In genomic region chr8:120230715-120231614, GRCm38 (mm10) we compare ENCODE assay signal across 9 mouse cellular contexts. TPM values are rescaled to one million over a fixed set of nuclear protein-coding genes. Genes with fewer than 3 reads are reported as not detected.
DNase-seq lines count a peak whose midpoint lies in the region; ATAC-seq and TF ChIP-seq lines count a peak whose summit lies in the region.
"Had no signal": no experiment of that assay in that cellular context is flagged by ENCODE, and none has a peak within 500 bp of the region (broad histone marks: within the 10 kb centered on the region; RNA-seq: fewer than 3 reads in every experiment).

No protein-coding gene starts in this region.

- no peak for DNase-seq in lung, adult 2 months
- no peak for DNase-seq in lung, postnatal 14 days
- peak; percentile 54 to 75 for DNase-seq in kidney, postnatal 25 days
- peak; percentile 52 for DNase-seq in neural tube, embryonic 10.5 days (ENCODE audit: extremely low spot score, low spot score)
- DNase-seq in cerebellum, adult 8-10 months: no peak
- DNase-seq in left cerebral cortex, adult 9 months (ENCODE audit: low spot score in 2 of 2): no peak
- no peak for DNase-seq in urinary bladder, postnatal 36 days (ENCODE audit: low spot score in 2 of 2)

- no peaks in the 10 kb centered on the region for H3K36me3 ChIP-seq in heart, embryonic 15.5 days
- H3K36me3 ChIP-seq: G1E had no signal

- peaks cover 16% of the 10 kb centered on the region for H3K4me1 ChIP-seq in lung, adult 2 months (ENCODE audit: control insufficient read depth, insufficient read depth, low read length)
- peaks cover 72% of the 10 kb centered on the region for H3K4me1 ChIP-seq in heart, embryonic 15.5 days (replicated peaks)

- 41% methylated on average over 18 of the region's 18 CpGs for WGBS in lung, adult 2 months
- 53% methylated on average over 18 of the region's 18 CpGs for WGBS in heart, embryonic 15.5 days

- H3K27ac ChIP-seq in heart, embryonic 15.5 days: no peak overlapping the region

- H3K9me3 ChIP-seq in heart, embryonic 15.5 days (replicated peaks): no peaks in the 10 kb centered on the region

- no peak for TF ChIP-seq CTCF in lung, adult 2 months (IDR thresholded peaks at IDR 0.05; ENCODE audit: insufficient read depth, low read length)

- H3K27me3 ChIP-seq in heart, embryonic 15.5 days: peaks cover 30% of the 10 kb centered on the region

- no peak for ATAC-seq in heart, embryonic 15.5 days (replicated peaks; ENCODE audit: insufficient number of reproducible peaks, insufficient read depth, low FRiP score, low read depth)

- no peak for TF ChIP-seq POLR2A in lung, adult 2 months (IDR thresholded peaks at IDR 0.05; ENCODE audit: borderline replicate concordance, extremely low read depth, low read depth, low read length)

- H3K4me2 ChIP-seq in heart, embryonic 15.5 days: peak overlapping the region; percentile 99

- H3K4me3 ChIP-seq in lung, adult 2 months (replicated peaks; ENCODE audit: extremely low read depth, low read depth, low read length): peak overlapping the region; percentile 12
- H3K4me3 ChIP-seq in heart, embryonic 15.5 days: peak overlapping the region; percentile 54

- 0 out of 2 replicates have a peak overlapping the region, but pooled peaks have one; percentile 18 for H3K9ac ChIP-seq in heart, embryonic 15.5 days

RNA-seq across cellular contexts. Expression of gene Gse1, which starts 2.7 kb away (rescaled TPM):
- polyA plus RNA-seq in lung, adult 2 months (2012; rRNA removed): 35.6 and 39.6 TPM in 2 replicates
- 8.9 and 10.8 TPM in 2 replicates for polyA plus RNA-seq in heart, embryonic 15.5 days (2015; fragmentation: Nextera tagmentation; extraction: Ambion mirVana)

RNA-seq across cellular contexts. Expression of gene Fam92b, which starts 53.7 kb away (rescaled TPM):
- polyA plus RNA-seq in lung, adult 2 months (2012; rRNA removed): 9.0 and 10.2 TPM in 2 replicates
- polyA plus RNA-seq in heart, embryonic 15.5 days (2015; fragmentation: Nextera tagmentation; extraction: Ambion mirVana): 0.36 and 0.38 TPM in 2 replicates
- polyA plus RNA-seq: G1E had no signal

Comparison
In these comparisons a context has a peak if more than half of its experiments do, and no peak if none do; other contexts are left out.
1. DNase-seq: peak in kidney, postnatal 25 days (2 of 2) and neural tube, embryonic 10.5 days (single experiment); none in lung, adult 2 months (single experiment), lung, postnatal 14 days (single experiment), cerebellum, adult 8-10 months (single experiment), left cerebral cortex, adult 9 months (0 of 2) and urinary bladder, postnatal 36 days (0 of 2).